Mouse (Mus musculus): ENCODE measurements around the gene Plcl2.

DNA sequence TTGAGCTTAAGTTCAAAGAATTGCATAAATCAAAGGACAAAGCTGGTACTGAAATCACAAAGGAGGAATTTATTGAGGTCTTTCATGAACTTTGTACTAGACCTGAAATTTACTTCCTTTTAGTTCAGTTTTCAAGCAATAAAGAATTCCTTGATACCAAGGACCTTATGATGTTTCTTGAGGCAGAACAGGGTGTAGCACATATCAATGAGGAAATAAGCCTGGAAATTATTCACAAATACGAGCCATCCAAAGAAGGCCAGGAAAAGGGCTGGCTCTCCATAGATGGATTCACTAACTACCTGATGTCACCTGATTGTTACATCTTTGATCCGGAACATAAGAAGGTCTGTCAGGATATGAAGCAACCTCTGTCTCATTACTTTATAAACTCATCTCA lies 97.7 kb downstream of the Plcl2 start:
- TF ChIP-seq CTCF (IDR thresholded peaks at IDR 0.05; ENCODE audit: extremely low read depth, insufficient read length, insufficient replicate concordance, low read depth, low read length) (no peak), POLR2A (IDR thresholded peaks at IDR 0.05; ENCODE audit: low read depth, low read length) (no peak)

Data from small intestine, adult 2 months (tissue).